Mouse (Mus musculus): ENCODE measurements around the gene Nt5dc3. TPM values are rescaled to one million over a fixed set of nuclear protein-coding genes. Genes with fewer than 3 reads are reported as not detected.
A peak's percentile ranks its signal among the peaks of the same experiment; 100 is the strongest.

The Nt5dc3 gene
- 1.5 and 2.6 TPM in 2 replicates for polyA plus RNA-seq (2014; fragmentation: Nextera tagmentation; extraction: Ambion mirVana)

GRCm38 (mm10) chr10:86778398-86779116, at the start of gene Nt5dc3:
Gene Nt5dc3 (plus strand): TSS chr10:86779005.
- Histone ChIP-seq H3K4me1 (ENCODE audit: control insufficient read depth, insufficient read depth, low read length) (peaks cover 7% of the 10 kb centered on the region), H3K9me3 (ENCODE audit: control insufficient read depth, low read length) (no peaks in the 10 kb centered on the region), H3K4me3 (ENCODE audit: low read length) (peak within 1 kb of the TSS; percentile 73), H3K27me3 (ENCODE audit: control insufficient read depth, insufficient read depth, low read length) (no peaks in the 10 kb centered on the region), H3K36me3 (ENCODE audit: control insufficient read depth, insufficient read depth, low read length) (no peaks in the 10 kb centered on the region), H3K9ac (ENCODE audit: low read depth, low read length) (peak within 1 kb of the TSS; percentile 76), H3K4me2 (replicated peaks; ENCODE audit: low read depth, low read length) (peak within 1 kb of the TSS; percentile 99), H3K27ac (ENCODE audit: low read depth, low read length) (peak within 1 kb of the TSS; percentile 62; the same call in 1 of the 2 replicates)
- WGBS: under 1% methylated on average over 42 of the region's 44 CpGs
- ATAC-seq (ENCODE audit: low FRiP score, low TSS enrichment): peak; percentile 96

GRCm38 (mm10) chr10:86730823-86731499, 47.8 kb upstream of the Nt5dc3 start:
- Histone ChIP-seq H3K4me1 (ENCODE audit: control insufficient read depth, insufficient read depth, low read length) (peaks cover 7% of the 10 kb centered on the region; the same call in 1 of the 2 replicates), H3K27ac (ENCODE audit: low read depth, low read length) (no peak overlapping the region), H3K27me3 (ENCODE audit: control insufficient read depth, insufficient read depth, low read length) (no peaks in the 10 kb centered on the region), H3K9ac (ENCODE audit: low read depth, low read length) (peak overlapping the region; percentile 55), H3K36me3 (ENCODE audit: control insufficient read depth, insufficient read depth, low read length) (no peaks in the 10 kb centered on the region), H3K9me3 (ENCODE audit: control insufficient read depth, low read length) (no peaks in the 10 kb centered on the region), H3K4me2 (replicated peaks; ENCODE audit: low read depth, low read length) (peak overlapping the region; percentile 57), H3K4me3 (ENCODE audit: low read length) (peak overlapping the region; percentile 45)
- ATAC-seq (ENCODE audit: low FRiP score, low TSS enrichment): peak; percentile 28; the same call in 1 of the 2 replicates
- WGBS: 9% methylated on average over 22 of the region's 22 CpGs

- peaks cover 7% of the 10 kb centered on the region; the same call in 1 of the 2 replicates for H3K4me1 ChIP-seq (ENCODE audit: control insufficient read depth, insufficient read depth, low read length)
- H3K36me3 ChIP-seq (ENCODE audit: control insufficient read depth, insufficient read depth, low read length): no peaks in the 10 kb centered on the region
- no peaks in the 10 kb centered on the region for H3K9me3 ChIP-seq (ENCODE audit: control insufficient read depth, low read length)
- no peak overlapping the region for H3K4me3 ChIP-seq (ENCODE audit: low read length)
- no peaks in the 10 kb centered on the region for H3K27me3 ChIP-seq (ENCODE audit: control insufficient read depth, insufficient read depth, low read length)
- H3K27ac ChIP-seq (ENCODE audit: low read depth, low read length): no peak overlapping the region
- H3K9ac ChIP-seq (ENCODE audit: low read depth, low read length): no peak overlapping the region
- H3K4me2 ChIP-seq (replicated peaks; ENCODE audit: low read depth, low read length): no peak overlapping the region
- WGBS: 62% methylated on average over 2 of the region's 2 CpGs
- no peak for ATAC-seq (ENCODE audit: low FRiP score, low TSS enrichment)
Observed at GRCm38 (mm10) chr10:86731500-86731863, 47.3 kb upstream of the Nt5dc3 start.

- Histone ChIP-seq H3K9ac (ENCODE audit: low read depth, low read length) (no peak overlapping the region), H3K4me2 (replicated peaks; ENCODE audit: low read depth, low read length) (no peak overlapping the region), H3K4me3 (ENCODE audit: low read length) (no peak overlapping the region), H3K27me3 (ENCODE audit: control insufficient read depth, insufficient read depth, low read length) (no peaks in the 10 kb centered on the region), H3K27ac (ENCODE audit: low read depth, low read length) (no peak overlapping the region), H3K4me1 (ENCODE audit: control insufficient read depth, insufficient read depth, low read length) (no peaks in the 10 kb centered on the region), H3K9me3 (ENCODE audit: control insufficient read depth, low read length) (no peaks in the 10 kb centered on the region), H3K36me3 (ENCODE audit: control insufficient read depth, insufficient read depth, low read length) (no peaks in the 10 kb centered on the region)
- 84% methylated on average over 4 of the region's 4 CpGs for WGBS
- no peak for ATAC-seq (ENCODE audit: low FRiP score, low TSS enrichment)
Observed at GRCm38 (mm10) chr10:86735036-86735435, 43.8 kb upstream of the Nt5dc3 start.

- 64% methylated on average over 2 of the region's 2 CpGs for WGBS
- no peak overlapping the region for H3K4me3 ChIP-seq (ENCODE audit: low read length)
- ATAC-seq (ENCODE audit: low FRiP score, low TSS enrichment): peak; percentile 55; the same call in 1 of the 2 replicates
- H3K9me3 ChIP-seq (ENCODE audit: control insufficient read depth, low read length): no peaks in the 10 kb centered on the region
- no peaks in the 10 kb centered on the region for H3K36me3 ChIP-seq (ENCODE audit: control insufficient read depth, insufficient read depth, low read length)
- H3K9ac ChIP-seq (ENCODE audit: low read depth, low read length): no peak overlapping the region
- no peak overlapping the region for H3K27ac ChIP-seq (ENCODE audit: low read depth, low read length)
- no peak overlapping the region for H3K4me2 ChIP-seq (replicated peaks; ENCODE audit: low read depth, low read length)
- no peaks in the 10 kb centered on the region for H3K27me3 ChIP-seq (ENCODE audit: control insufficient read depth, insufficient read depth, low read length)
- no peaks in the 10 kb centered on the region for H3K4me1 ChIP-seq (ENCODE audit: control insufficient read depth, insufficient read depth, low read length)
Observed at GRCm38 (mm10) chr10:86742918-86743317, 35.9 kb upstream of the Nt5dc3 start.

- H3K9ac ChIP-seq (ENCODE audit: low read depth, low read length): no peak overlapping the region
- H3K27ac ChIP-seq (ENCODE audit: low read depth, low read length): no peak overlapping the region
- 90% methylated on average over 7 of the region's 7 CpGs for WGBS
- no peaks in the 10 kb centered on the region for H3K4me1 ChIP-seq (ENCODE audit: control insufficient read depth, insufficient read depth, low read length)
- H3K4me3 ChIP-seq (ENCODE audit: low read length): no peak overlapping the region
- no peak overlapping the region for H3K4me2 ChIP-seq (replicated peaks; ENCODE audit: low read depth, low read length)
- no peaks in the 10 kb centered on the region for H3K9me3 ChIP-seq (ENCODE audit: control insufficient read depth, low read length)
- no peak for ATAC-seq (ENCODE audit: low FRiP score, low TSS enrichment)
- H3K27me3 ChIP-seq (ENCODE audit: control insufficient read depth, insufficient read depth, low read length): no peaks in the 10 kb centered on the region
- no peaks in the 10 kb centered on the region for H3K36me3 ChIP-seq (ENCODE audit: control insufficient read depth, insufficient read depth, low read length)
Observed at GRCm38 (mm10) chr10:86744306-86744705, 34.5 kb upstream of the Nt5dc3 start.

- H3K4me3 ChIP-seq (ENCODE audit: low read length): no peak overlapping the region
- no peaks in the 10 kb centered on the region for H3K36me3 ChIP-seq (ENCODE audit: control insufficient read depth, insufficient read depth, low read length)
- ATAC-seq (ENCODE audit: low FRiP score, low TSS enrichment): no peak
- 87% methylated on average over 6 of the region's 6 CpGs for WGBS
- no peaks in the 10 kb centered on the region for H3K9me3 ChIP-seq (ENCODE audit: control insufficient read depth, low read length)
- no peaks in the 10 kb centered on the region for H3K4me1 ChIP-seq (ENCODE audit: control insufficient read depth, insufficient read depth, low read length)
- H3K4me2 ChIP-seq (replicated peaks; ENCODE audit: low read depth, low read length): no peak overlapping the region
- no peaks in the 10 kb centered on the region for H3K27me3 ChIP-seq (ENCODE audit: control insufficient read depth, insufficient read depth, low read length)
- H3K9ac ChIP-seq (ENCODE audit: low read depth, low read length): no peak overlapping the region
- no peak overlapping the region for H3K27ac ChIP-seq (ENCODE audit: low read depth, low read length)
Observed at GRCm38 (mm10) chr10:86755816-86756502, 22.8 kb upstream of the Nt5dc3 start.

- Histone ChIP-seq H3K36me3 (ENCODE audit: control insufficient read depth, insufficient read depth, low read length) (no peaks in the 10 kb centered on the region), H3K9me3 (ENCODE audit: control insufficient read depth, low read length) (no peaks in the 10 kb centered on the region), H3K4me2 (replicated peaks; ENCODE audit: low read depth, low read length) (no peak overlapping the region), H3K4me1 (ENCODE audit: control insufficient read depth, insufficient read depth, low read length) (no peaks in the 10 kb centered on the region), H3K27me3 (ENCODE audit: control insufficient read depth, insufficient read depth, low read length) (no peaks in the 10 kb centered on the region), H3K9ac (ENCODE audit: low read depth, low read length) (no peak overlapping the region), H3K4me3 (ENCODE audit: low read length) (no peak overlapping the region), H3K27ac (ENCODE audit: low read depth, low read length) (no peak overlapping the region)
- WGBS: 89% methylated on average over 1 of the region's 1 CpGs
- no peak for ATAC-seq (ENCODE audit: low FRiP score, low TSS enrichment)
Observed at GRCm38 (mm10) chr10:86757724-86758123, 21.1 kb upstream of the Nt5dc3 start.

- Histone ChIP-seq H3K9me3 (ENCODE audit: control insufficient read depth, low read length) (no peaks in the 10 kb centered on the region), H3K4me3 (ENCODE audit: low read length) (no peak overlapping the region), H3K9ac (ENCODE audit: low read depth, low read length) (no peak overlapping the region), H3K27me3 (ENCODE audit: control insufficient read depth, insufficient read depth, low read length) (no peaks in the 10 kb centered on the region), H3K36me3 (ENCODE audit: control insufficient read depth, insufficient read depth, low read length) (no peaks in the 10 kb centered on the region), H3K27ac (ENCODE audit: low read depth, low read length) (no peak overlapping the region), H3K4me2 (replicated peaks; ENCODE audit: low read depth, low read length) (no peak overlapping the region), H3K4me1 (ENCODE audit: control insufficient read depth, insufficient read depth, low read length) (no peaks in the 10 kb centered on the region)
- WGBS: 83% methylated on average over 6 of the region's 6 CpGs
- no peak for ATAC-seq (ENCODE audit: low FRiP score, low TSS enrichment)
Observed at GRCm38 (mm10) chr10:86758211-86758610, 20.6 kb upstream of the Nt5dc3 start.
